Mouse (Mus musculus) limb, embryonic 10.5 days (tissue): ENCODE data around the gene Kif26b. TPM values are rescaled to one million over a fixed set of nuclear protein-coding genes. Genes with fewer than 3 reads are reported as not detected.

Experiments used
- DNase-seq: peaks from one replicate; pipeline ENCODE4 v3.0.0-alpha.2; 2017; ENCODE audit warnings: low spot score
- H3K27ac ChIP-seq: fragments of 300-500 bp; sonication (generic); 2 replicates; pipeline ENCODE4 v1.5.1; 2016; ENCODE audit warnings: mild to moderate bottlenecking
- H3K27me3 ChIP-seq: fragments of 300-500 bp; sonication (generic); 2 replicates; pipeline ENCODE4 v1.6.1; 2016; ENCODE audit warnings: low read depth, mild to moderate bottlenecking; ENCODE audit not compliant: poor library complexity, severe bottlenecking
- H3K36me3 ChIP-seq: fragments of 300-500 bp; sonication (generic); 2 replicates; pipeline ENCODE4 v1.6.1; 2016; ENCODE audit warnings: mild to moderate bottlenecking, moderate library complexity
- H3K4me1 ChIP-seq: fragments of 300-500 bp; sonication (generic); 2 replicates; pipeline ENCODE4 v1.6.1; 2016
- H3K4me3 ChIP-seq: fragments of 300-500 bp; sonication (generic); 2 replicates; pipeline ENCODE4 v1.5.1; 2016; ENCODE audit warnings: mild to moderate bottlenecking, moderate library complexity
- H3K9me3 ChIP-seq: fragments of 300-500 bp; sonication (generic); replicated peaks from 2 replicates; pipeline ENCODE4 v1.6.1; 2016; ENCODE audit warnings: mild to moderate bottlenecking
- WGBS: fragments of 180-500 bp; shearing (Covaris S2); methylation state at CpG from one replicate; pipeline ENCODE4 v1.1.7; 2016; 5-methylcytosine and 5-hydroxymethylcytosine counted together
- polyA plus RNA-seq: library from polyadenylated mRNA; unstranded; fragments of >200 nt; fragmentation: Nextera tagmentation; extraction: Ambion mirVana; gene quantifications from 2 replicates; pipeline ENCODE4 v1.2.1, GENCODE M21; 2016

Gene Kif26b
- polyA plus RNA-seq, 1 experiment from 2014 or later, result 24.8 TPM

DNA sequence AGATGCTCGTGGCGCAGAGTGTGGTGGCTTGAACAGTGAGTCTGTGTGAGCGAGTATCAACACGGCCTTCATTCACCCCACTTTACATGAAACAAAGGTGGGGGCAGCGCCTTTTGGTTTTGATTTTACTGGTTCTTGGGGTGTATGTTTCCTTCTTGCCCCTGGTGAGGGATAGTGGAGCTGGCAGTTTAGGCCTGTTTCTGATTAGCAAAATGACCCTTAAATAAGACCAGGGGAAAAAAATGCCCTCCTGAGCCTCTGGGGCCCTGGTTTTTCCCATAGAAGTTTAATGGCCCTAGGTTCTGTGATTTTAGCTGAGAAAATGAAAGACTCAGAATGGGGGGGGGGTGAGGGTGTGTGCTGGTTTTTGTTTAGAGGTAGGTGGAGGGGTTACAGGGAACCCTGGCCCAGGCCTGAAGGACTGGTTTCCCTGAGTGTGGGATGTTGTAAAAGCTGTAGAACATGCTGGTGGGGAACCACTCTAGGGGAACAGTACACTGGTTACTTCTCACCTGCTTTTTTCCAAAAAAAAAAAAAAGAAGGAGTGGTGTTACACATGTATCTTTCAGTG lies 21.6 kb downstream of the Kif26b start:
- peak overlapping the region; percentile 76 for H3K27ac ChIP-seq
- H3K36me3 ChIP-seq, result peaks cover 49% of the 10 kb centered on the region
- peaks cover 66% of the 10 kb centered on the region for H3K4me1 ChIP-seq
- no peaks in the 10 kb centered on the region for H3K27me3 ChIP-seq
- peak; percentile 70 for DNase-seq
- no peak overlapping the region for H3K4me3 ChIP-seq
- H3K9me3 ChIP-seq, result no peaks in the 10 kb centered on the region
- 40% methylated on average over 5 of the region's 5 CpGs for WGBS

DNA sequence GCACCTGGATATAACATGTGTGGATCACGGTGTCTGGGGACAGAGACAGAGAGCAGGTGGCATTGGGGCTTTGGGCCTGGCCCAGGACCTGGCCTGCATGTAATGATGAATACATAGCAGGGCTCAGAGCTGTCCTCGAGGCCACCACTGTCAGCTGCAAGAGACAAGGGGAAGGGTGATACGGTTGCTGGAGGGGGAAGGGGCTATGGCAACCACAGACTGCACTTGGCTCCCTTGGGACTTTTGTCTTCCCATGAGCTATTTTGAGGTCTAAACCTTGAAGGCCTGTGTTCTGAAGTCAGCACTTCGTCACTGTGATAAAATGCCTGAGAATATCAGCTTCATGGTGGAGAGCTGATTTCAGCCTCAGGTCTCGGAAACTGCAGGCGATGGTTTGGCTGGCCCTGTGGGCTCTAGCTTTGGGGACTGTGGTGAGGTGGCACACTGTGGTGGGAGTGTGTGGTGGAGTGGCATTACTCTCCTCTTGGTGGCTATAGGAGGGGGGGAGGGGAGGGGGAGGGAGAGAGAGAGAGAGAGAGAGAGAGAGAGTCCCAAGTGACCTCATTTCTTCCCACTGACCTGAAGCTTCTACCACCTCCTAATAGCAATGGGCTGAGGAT lies 23.5 kb downstream of the Kif26b start:
- Histone ChIP-seq H3K27me3 (no peaks in the 10 kb centered on the region), H3K4me3 (no peak overlapping the region), H3K4me1 (peaks cover 60% of the 10 kb centered on the region), H3K27ac (peak overlapping the region; percentile 73), H3K9me3 (no peaks in the 10 kb centered on the region), H3K36me3 (peaks cover 49% of the 10 kb centered on the region)
- 79% methylated on average over 6 of the region's 6 CpGs for WGBS
- no peak for DNase-seq

DNA sequence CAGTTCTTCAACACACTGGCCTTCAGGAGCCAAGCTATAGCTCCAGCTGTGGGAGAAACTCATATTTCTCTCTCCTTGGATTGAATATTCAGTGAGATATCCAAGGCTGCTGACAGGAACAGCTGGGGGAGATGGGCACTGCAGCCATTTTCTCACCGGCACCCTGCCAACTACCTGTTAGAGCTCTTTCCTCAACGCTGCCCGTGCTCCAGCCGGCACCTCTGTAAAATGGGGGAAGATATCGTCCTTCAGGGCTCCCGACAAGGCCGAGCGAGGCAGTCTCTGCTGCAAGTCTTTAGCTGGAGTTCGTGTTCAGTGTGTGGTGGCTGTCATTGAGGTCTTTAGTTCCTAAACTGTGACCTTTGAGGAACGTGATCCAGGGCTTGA lies 24.0 kb downstream of the Kif26b start:
- H3K4me1 ChIP-seq, result peaks cover 60% of the 10 kb centered on the region
- no peaks in the 10 kb centered on the region for H3K9me3 ChIP-seq
- peaks cover 49% of the 10 kb centered on the region for H3K36me3 ChIP-seq
- no peak for DNase-seq
- WGBS, result 51% methylated on average over 10 of the region's 10 CpGs
- H3K4me3 ChIP-seq, result no peak overlapping the region
- no peaks in the 10 kb centered on the region for H3K27me3 ChIP-seq
- H3K27ac ChIP-seq, result peak overlapping the region; percentile 73

DNA sequence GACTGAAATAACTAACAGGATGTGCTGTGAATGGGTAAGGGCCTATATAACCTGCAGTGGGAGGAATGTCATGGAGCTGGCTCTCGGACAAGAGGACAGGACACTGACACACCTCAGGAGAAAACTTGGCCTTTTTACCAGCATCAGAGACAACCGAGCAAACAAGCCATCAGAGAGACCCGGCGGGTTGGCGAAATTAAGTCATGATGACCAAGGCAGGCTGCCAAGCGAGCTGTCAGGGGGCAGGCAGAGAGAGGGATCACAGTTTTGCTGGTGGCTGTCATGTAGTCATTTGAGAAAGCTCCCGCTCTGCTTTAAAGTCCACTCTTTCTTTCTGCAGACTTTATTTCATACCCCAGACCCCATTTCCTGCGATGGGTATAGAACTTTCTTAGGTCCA lies 27.3 kb downstream of the Kif26b start:
- DNase-seq, result no peak
- Histone ChIP-seq H3K27ac (no peak overlapping the region), H3K9me3 (peaks cover 6% of the 10 kb centered on the region; the same call in 1 of the 2 replicates), H3K4me3 (no peak overlapping the region), H3K36me3 (peaks cover 71% of the 10 kb centered on the region), H3K4me1 (peaks cover 36% of the 10 kb centered on the region), H3K27me3 (no peaks in the 10 kb centered on the region)
- 94% methylated on average over 8 of the region's 8 CpGs for WGBS

DNA sequence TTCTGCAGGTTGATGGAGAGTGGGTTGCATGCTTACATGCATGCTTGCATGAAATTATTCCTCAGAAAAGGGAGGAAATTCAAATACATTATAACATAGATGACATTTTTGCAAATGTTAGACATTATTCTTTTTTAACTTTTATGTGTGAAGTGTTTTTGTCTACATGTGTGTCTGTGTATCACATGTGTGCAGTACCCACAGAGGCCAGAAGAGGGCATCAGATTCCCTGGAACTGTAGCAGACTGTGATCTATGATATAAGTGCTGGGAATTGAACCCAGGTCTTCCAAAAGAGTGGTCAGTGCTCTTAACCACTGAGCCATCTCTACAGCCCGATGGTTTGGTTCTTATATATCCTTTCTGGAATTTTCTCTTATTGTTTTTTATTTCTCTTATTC lies 31.1 kb downstream of the Kif26b start:
- peaks cover 6% of the 10 kb centered on the region; the same call in 1 of the 2 replicates for H3K9me3 ChIP-seq
- DNase-seq, result no peak
- H3K4me1 ChIP-seq, result peaks cover 34% of the 10 kb centered on the region
- peaks cover 64% of the 10 kb centered on the region for H3K36me3 ChIP-seq
- H3K4me3 ChIP-seq, result no peak overlapping the region
- no peak overlapping the region for H3K27ac ChIP-seq
- WGBS, result 98% methylated on average over 1 of the region's 1 CpGs
- no peaks in the 10 kb centered on the region for H3K27me3 ChIP-seq

DNA sequence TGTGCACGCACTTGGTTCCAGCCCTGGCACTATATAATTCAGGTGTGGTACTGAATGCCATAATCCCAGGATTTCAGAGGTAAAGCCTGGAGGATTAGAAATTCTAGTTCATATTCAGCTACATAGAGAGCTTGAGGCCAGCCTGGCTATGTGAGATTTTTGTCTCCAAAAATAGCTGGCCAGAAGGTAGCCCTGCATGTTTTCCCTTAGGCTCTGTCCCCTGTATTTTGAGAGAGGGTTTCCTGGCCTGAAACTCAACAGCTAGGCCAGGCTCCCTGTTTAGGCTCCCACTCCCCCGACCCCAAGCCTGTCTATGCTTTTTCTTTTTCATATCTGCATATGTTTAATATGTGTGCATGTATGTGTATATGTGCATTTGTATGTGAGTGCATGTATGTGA lies 34.9 kb downstream of the Kif26b start:
- peaks cover 6% of the 10 kb centered on the region; the same call in 1 of the 2 replicates for H3K9me3 ChIP-seq
- peaks cover 26% of the 10 kb centered on the region for H3K36me3 ChIP-seq
- H3K27ac ChIP-seq, result peak overlapping the region; percentile 37; the same call in 1 of the 2 replicates
- DNase-seq, result no peak
- no peak overlapping the region for H3K4me3 ChIP-seq
- WGBS, result 86% methylated on average over 2 of the region's 2 CpGs
- no peaks in the 10 kb centered on the region for H3K27me3 ChIP-seq
- peaks cover 72% of the 10 kb centered on the region for H3K4me1 ChIP-seq

DNA sequence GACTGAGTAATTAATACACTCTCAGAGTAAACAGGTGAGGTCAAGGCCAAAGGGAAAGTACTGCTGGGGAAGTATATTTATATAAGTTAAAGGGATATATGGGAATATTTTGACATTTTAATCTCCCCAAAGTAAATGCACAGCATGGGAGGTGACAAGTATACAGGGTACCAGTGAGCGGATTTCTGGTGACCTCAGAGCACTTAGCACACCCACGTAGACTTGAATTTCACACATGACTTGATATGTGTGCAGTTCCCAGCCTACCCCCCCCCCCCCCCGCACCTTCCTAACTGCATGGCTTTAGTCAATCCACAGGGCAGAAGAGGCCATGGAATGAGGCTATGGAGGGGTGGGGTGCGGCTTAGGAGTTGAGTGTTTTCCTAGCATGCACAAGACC lies 35.9 kb downstream of the Kif26b start:
- WGBS, result 83% methylated on average over 4 of the region's 4 CpGs
- Histone ChIP-seq H3K36me3 (peaks cover 16% of the 10 kb centered on the region), H3K27me3 (no peaks in the 10 kb centered on the region), H3K4me1 (peaks cover 82% of the 10 kb centered on the region), H3K9me3 (peaks cover 3% of the 10 kb centered on the region; the same call in 1 of the 2 replicates), H3K4me3 (no peak overlapping the region), H3K27ac (peak overlapping the region; percentile 37; the same call in 1 of the 2 replicates)
- DNase-seq, result no peak

DNA sequence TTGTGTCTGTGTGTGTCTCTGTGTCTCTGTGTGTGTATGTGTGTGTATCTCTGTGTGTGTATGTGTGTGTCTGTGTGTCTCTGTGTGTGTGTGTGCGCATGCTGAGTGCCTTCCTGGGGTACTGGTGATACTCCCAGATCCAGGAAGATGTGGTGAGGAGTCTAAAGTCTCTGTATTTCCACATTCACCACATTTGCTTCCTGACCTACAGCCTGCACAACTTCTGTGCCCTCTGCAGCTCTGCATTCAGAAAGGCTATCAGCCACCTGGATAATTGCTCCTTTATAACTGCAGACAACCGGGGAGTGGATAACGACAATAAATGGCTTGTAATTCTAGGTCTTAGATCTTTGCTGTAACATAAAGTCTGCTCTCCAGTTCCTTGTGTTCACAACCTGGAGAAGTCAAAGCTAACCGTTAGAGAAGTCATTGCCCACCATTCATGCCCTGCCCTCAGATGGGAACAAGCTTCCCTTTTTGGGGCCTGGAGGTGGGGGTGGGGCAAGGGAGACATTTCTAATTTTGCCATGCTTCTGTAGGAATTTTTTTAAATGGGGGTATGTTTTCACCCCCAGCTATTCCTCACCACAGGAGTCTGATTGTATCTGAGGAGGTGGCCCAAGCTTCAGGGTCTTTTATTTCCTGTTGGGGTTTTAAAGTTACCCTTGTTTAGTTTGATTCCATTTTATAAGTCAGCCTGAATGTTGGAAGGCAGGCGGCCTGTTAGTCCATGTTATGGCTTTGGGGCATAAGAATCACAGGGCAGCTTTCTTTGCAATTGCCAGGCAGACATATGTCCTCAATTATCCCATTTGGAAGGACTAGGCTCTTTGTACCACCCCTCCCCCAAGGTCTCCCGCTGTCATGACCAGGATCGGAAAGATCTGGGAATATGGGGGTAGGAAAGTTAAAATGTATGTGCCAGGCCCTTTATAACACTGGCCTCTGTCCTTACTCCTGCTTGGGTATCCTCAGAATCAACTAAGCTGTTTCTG lies 39.9 kb downstream of the Kif26b start:
- H3K27ac ChIP-seq, result peak overlapping the region; percentile 82
- H3K27me3 ChIP-seq, result no peaks in the 10 kb centered on the region
- no peaks in the 10 kb centered on the region for H3K9me3 ChIP-seq
- H3K4me1 ChIP-seq, result peaks cover 100% of the 10 kb centered on the region
- WGBS, result 18% methylated on average over 7 of the region's 7 CpGs
- DNase-seq, result peak; percentile 65
- H3K4me3 ChIP-seq, result peak overlapping the region; percentile 20; the same call in 1 of the 2 replicates
- H3K36me3 ChIP-seq, result peaks cover 3% of the 10 kb centered on the region

DNA sequence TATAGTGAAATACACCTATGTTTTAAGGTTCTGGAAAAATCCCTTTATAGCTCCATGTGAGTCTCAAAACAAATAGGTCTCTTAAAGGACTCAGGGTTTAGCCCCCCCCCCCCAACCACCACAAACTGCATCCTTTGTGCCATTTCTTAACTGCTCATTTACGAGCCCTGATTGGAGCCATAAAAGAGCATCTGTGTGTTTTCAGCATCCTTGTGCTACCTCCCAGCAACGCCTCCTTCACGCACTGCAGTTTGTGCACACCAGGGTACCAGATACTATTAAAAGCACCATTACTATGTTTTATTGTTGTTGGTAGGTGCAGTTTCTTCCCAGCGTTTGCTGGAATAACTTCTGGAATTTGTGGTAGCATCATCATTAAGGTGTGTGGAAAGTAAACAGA lies 42.1 kb downstream of the Kif26b start:
- H3K27ac ChIP-seq, result peak overlapping the region; percentile 82
- peaks cover 83% of the 10 kb centered on the region for H3K4me1 ChIP-seq

DNA sequence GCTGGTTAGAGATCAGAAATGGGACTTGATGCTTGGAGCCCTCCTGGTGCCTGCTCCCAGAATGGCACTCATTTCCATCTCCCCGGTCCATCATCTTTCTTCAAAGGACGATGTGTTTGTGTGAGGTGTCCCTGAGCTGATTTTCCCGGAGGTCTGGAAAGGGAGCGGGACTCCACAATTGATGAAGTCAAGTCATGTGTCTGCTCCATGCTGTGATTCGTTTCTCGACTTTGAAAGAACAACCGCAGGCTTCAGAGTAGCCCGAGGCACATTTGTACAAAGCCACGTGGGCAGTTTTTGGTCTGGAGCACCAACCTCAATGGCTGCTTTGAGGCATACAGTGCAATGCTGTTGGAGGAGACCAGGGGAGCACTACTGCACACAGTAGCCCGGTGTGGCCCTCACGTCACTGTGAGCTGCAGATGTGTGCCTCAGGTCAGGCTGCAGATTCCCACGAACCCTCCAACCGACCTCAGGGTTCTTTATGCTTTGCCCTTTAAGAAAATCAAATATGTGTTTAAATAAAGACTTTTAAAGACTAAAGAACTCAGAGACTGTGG lies 43.0 kb downstream of the Kif26b start:
- H3K27ac ChIP-seq, result peak overlapping the region; percentile 82
- H3K4me3 ChIP-seq, result no peak overlapping the region
- DNase-seq, result peak; percentile 46
- H3K9me3 ChIP-seq, result no peaks in the 10 kb centered on the region
- 40% methylated on average over 13 of the region's 13 CpGs for WGBS
- peaks cover 74% of the 10 kb centered on the region for H3K4me1 ChIP-seq
- H3K36me3 ChIP-seq, result peaks cover 32% of the 10 kb centered on the region
- H3K27me3 ChIP-seq, result no peaks in the 10 kb centered on the region

More for the DNA sequence above, 42.1 kb downstream of the Kif26b start:
- no peaks in the 10 kb centered on the region for H3K9me3 ChIP-seq
- WGBS, result 22% methylated on average over 4 of the region's 4 CpGs
- peaks cover 23% of the 10 kb centered on the region for H3K36me3 ChIP-seq
- no peak overlapping the region for H3K4me3 ChIP-seq
- H3K27me3 ChIP-seq, result no peaks in the 10 kb centered on the region
- no peak for DNase-seq

DNA sequence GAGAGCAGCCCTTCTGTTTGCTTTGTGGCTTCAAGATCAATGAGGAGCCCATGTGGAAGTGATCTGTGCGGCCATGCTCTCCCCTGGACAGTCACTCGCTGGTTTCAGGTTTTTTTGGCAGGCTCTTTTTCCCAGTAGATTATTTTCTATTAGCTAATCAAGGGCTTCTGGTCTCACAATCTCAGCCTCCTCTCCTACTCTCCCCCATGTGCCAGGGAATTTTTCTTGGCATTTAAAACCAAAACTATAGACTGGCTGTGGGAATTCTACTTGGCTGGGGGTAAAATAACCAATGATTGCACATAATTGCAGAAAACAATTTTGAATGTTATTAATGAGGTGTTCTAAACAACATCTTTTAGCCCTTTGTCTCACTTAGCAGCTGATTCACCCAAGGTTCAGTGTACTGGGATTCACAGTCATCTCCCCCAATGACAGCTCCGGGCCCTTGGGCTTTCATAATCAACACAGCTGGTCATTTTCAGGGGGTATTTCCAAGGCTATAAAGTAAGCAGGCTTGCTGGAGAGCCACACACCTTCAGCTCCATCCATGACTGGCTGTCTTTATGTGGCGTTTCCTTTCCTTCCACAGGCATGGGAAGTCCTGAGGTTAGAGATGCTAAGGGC lies 44.6 kb downstream of the Kif26b start:
- Histone ChIP-seq H3K9me3 (no peaks in the 10 kb centered on the region), H3K4me3 (no peak overlapping the region), H3K27ac (peak overlapping the region; percentile 59), H3K4me1 (peaks cover 58% of the 10 kb centered on the region), H3K27me3 (no peaks in the 10 kb centered on the region), H3K36me3 (peaks cover 48% of the 10 kb centered on the region)
- no peak for DNase-seq
- 55% methylated on average over 4 of the region's 4 CpGs for WGBS

DNA sequence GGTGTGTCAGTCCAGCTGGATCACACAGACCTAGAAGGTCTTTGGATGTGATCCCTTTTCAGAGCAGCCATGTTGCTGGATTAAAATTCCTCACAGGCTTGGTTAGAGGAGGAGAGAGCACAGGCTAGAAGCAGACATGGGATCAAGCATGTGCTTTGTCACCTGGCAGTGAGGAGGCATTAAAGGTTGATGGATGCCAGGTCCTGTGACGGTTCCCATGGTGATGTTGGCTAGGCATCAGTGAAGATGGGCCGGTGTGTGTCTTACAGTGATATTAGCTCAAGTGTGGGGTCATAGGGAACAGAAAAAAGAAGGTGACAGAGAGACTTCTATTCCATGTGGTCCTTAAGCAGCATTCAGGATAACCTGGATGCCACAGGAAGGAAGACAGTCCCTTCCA lies 46.8 kb downstream of the Kif26b start:
- H3K27ac ChIP-seq, result no peak overlapping the region
- H3K36me3 ChIP-seq, result peaks cover 64% of the 10 kb centered on the region
- WGBS, result 91% methylated on average over 2 of the region's 2 CpGs
- H3K4me1 ChIP-seq, result peaks cover 50% of the 10 kb centered on the region
- no peaks in the 10 kb centered on the region for H3K9me3 ChIP-seq
- H3K4me3 ChIP-seq, result no peak overlapping the region
- no peak for DNase-seq
- H3K27me3 ChIP-seq, result no peaks in the 10 kb centered on the region
